Mouse (Mus musculus): ENCODE results near the gene Itgb7.

The Itgb7 gene

DNA sequence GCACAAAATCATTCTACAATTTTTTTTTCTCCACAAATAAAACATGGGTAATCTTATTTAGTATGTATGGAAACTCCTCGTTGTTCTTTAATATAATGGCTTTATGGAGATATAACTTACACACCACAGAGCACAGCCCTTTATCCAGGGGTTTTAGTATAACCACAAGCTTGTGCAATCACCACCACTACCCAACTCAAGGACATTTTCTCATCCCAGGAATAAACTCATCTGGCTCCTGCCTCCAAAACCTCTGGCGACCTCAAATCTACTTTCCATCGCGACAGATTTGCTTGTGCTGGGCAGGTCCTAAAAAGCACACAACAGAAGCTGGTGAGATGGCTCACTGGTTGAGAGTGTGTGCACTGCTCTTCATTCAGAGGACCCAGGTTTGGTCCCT, 38.1 kb downstream of the Itgb7 start:
- DNase-seq (ENCODE audit: low spot score): no peak

DNA sequence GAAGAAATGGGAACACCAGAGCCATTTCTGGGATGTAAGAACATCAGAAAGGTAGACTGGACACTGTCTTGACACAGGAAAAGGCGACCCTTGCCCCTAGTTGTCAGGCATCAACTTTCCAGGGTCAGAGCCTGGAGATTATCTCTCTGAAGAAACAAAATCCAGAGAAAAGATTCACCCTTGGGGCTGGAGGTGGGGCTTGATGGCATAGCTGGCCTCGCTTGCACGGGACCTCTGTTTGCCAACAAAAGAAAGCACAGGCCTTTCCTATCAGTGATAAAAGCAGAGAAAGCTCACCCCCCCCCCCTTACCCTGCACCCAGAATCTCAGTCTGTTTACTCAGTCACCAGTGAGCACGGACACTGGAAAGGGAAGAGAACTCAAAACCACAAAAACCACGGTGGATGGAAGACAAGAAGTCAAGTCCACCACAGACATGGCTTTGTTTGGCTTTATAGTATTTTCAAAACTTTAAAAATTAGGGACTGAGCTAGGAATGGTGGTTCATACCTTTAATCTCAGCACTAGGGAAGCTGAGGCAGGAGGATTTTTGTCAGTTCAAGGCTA, 38.8 kb downstream of the Itgb7 start:
- DNase-seq (ENCODE audit: low spot score): no peak

DNA sequence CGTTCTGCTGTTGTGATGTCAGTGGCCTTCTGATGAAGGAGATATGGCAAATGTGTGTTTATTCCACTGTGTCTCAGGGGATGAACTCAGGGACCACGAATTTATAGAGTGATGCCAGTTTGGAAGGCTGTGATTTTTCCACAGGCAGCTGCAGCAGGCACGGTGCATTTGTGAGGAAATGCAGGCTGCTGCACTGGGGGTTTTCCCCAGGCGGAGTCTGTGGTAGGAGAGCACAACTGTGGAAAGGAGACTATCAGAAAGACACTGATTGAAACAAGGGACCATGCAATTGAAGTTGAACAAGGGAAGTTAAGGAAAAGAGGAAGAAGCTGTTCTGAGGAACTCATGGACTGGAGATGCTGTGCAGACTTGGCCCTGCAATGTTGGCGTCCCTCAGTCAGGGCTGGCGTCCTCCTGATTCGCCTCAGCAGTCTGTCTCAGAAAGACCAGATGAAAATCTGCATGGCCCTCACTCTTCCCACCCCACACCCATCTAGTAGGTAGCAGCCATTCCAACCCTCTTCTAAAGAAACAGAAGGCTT, 39.4 kb downstream of the Itgb7 start:
- no peak for DNase-seq (ENCODE audit: low spot score)

DNA sequence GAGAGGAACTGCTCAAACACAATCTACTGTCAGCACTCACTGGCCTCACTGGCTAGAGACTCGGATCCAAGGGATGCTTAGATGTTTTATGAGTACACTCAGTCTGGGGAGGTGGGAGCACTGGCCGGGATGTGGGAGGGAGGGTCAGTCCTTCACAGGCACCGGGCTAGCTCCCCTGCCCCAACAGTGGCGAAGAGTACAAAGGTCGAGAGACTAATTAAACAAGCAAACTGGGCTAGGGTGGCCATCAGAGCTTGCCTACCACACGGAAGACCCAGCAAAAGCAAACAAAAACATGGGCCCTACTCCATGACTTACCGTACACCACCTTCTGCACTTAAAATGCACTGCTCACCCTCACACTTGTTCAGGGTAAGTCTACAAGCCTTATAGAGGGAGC, 40.0 kb downstream of the Itgb7 start:
- DNase-seq (ENCODE audit: low spot score): no peak

DNA sequence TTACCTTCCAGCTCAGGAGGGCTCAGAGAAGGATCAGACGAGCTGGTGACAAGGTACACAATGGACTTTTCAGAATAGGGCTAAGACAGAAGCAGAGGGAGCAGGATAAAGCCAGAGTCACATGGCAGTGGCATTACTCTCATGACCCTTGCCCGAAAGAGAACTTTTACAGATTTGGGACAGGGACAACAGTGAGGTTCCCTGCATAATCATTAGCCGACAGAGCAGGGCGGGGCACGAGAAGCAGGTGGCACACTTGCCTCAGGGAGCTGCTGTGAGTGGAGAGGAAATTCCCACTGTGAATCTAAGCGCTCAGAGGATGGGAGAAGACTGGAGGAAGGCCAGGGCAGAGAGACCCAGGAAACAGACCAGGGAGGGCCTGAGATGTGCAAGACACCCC, 42.9 kb downstream of the Itgb7 start:
- no peak for DNase-seq (ENCODE audit: low spot score)

DNA sequence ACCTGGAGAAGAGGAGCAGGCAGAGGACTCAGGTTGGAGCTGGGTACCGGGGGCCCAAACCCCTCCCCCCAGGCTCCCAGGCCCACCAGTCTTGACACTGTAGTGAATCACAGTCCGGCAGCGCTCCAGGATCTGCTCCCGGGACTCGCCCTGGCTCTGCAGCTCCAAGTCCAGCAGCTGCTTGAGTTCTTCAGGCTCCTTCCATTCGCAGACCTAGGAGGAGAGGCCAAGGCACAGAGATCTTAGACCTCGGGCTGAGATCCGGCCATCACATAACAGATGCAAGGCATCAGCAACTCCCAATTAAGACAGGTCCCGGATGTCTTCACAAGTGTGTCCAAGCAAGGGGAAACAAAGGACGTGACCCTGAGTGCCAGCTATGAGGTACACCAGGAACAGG, 43.6 kb downstream of the Itgb7 start:
- DNase-seq (ENCODE audit: low spot score): no peak

DNA sequence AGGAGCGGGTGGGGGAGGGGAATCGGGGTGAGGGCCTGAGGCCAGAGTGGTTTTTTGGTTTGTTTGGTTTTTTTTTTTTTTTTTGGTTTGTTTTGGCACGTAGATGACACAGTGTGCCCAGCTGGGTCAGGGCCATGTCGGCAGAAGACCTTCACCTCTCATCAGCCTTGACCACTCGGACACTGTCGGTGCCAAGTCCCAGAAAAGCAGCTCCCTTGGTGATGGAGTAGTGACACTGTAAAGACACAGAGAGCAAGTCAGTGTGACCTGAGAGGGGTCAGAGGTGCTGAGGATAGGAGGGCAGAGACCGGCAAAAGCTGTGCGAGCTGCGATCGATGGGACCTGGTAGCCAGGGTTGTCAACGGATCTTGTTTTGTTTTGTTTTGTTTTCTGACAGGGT, 45.5 kb downstream of the Itgb7 start:
- DNase-seq (ENCODE audit: low spot score): no peak

DNA sequence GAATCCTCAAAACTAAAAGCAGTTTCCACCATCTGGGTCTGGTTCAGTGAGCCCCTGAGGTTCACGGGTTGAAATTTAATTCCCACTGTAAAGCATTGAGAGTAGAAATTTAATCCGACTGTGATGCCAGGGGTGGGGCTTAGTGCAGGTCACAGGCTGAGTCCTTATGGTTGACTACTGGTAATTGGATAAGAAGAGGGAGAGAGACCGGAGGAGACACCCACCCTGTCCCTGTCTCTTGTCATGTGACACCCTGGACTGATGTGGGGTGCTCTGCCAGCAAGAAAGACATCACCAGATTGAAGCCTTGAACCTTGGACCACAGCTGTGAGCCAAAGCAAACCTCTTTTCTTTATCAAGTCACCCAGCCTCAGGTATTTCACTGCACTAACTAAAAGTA, 48.7 kb downstream of the Itgb7 start:
- DNase-seq (ENCODE audit: low spot score): no peak

DNA sequence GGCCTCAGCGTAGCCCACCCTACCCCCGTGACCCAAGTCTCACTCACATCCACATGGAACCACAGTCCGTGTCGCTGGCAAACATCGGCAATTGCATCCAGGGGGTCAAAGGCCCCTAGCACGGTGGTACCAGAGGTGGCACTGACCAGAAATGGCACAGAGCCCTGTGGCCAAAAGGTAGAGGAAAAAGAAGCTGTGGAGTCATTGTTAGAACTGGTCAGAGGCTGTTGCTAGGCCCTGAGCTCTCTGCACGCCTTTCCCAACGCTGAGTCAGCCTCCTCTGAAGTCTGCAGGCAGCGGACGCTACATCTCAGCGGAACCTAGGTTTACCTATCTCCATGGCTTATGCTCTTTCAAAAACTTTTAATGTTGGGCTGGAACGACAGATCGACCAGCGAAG, 51.8 kb downstream of the Itgb7 start:
- DNase-seq (ENCODE audit: low spot score): no peak

DNA sequence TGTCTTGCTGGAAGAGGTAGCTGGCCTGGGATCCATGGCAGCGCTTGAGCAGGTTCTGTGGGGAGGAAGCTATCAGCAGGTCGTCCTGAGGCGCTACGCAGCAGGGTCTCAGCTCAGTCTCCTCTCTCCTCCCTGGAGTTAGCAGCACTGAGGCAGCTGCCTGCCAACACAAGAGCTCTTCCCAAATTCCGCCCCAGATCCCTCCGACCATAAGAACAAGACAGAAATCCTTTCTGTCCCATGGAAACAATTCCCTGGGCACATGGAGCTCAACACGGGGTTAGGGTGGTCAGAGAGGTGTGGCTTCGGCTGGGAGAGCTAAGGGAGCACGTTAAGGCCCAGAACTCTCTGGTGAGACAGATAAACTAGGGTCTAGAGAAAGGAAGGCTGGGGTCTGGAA, 52.6 kb downstream of the Itgb7 start:
- DNase-seq (ENCODE audit: low spot score): no peak

DNA sequence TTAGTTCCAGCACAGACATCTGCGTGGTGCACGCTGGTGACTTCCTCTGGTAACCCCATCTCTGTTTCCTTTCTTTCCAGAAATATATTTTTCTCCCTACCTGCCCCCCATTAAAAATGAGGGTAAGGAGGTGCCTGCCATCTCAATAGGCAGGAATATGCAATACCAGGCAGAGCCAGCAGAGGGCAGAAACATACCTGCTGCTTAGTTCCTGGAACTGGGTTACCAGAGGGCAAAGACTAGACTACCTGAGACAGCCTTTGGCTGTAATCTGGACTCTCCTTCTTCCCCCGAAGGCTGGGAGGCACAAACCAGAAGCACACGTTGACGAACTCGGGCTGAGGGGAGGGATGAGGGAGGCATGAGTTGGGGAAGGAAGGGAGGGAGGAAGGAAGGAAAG, 53.5 kb downstream of the Itgb7 start:
- peak; percentile 88 for DNase-seq (ENCODE audit: low spot score)

DNA sequence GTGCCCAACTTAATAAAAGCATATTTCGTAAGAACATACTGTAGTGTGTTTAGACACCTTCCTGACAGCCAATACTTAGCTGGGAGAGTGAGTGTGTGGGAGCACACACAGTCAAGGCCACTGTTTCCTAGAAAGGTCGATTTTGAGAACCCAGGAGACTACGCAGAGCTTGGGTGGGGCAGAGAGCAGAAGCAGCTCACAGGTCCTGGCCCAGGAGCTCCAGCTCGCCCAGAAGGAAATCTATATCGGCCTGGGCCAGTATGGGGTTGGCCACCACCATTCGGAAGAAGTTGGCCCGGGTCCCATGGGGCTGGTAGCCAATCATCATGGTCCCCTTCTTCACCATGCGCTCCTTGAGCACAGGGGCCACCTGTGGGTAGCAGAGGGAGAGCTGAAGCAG, 54.3 kb downstream of the Itgb7 start:
- DNase-seq (ENCODE audit: low spot score): no peak

DNA sequence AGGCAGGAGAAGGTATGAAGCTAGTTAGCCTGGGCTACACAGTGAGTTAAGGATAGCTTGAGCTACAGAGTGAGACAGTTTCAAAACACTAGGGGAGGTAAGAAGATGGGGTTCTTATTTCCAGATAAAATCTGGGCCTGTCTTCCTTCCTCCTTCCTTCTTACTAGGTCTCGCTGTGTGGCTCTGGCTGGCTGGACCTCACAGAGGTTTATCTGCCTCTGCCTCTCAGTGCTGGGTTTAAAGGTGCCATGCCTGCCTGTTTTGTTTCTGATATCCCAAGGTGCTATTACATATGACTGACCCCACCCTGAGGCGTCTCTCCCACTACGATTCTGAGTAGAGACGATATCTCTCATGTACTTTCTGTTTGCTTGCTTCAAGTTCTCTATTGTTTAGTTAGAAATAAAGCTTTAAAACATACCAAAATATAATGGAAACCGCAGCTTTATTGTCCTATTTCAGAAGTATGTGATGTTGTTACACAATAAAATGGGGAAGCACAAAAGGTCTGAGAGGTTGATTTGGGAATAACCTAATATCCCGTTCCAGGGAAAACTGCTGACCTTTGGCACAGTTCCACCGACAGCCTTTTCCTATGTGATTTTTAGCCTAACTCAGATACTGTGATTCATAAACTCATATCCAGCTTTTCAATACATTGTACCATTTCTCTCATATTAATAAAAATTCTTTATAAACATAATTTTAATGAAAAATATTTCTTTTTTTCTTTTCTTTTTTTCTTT, 55.0 kb downstream of the Itgb7 start:
- no peak for DNase-seq (ENCODE audit: low spot score)

DNA sequence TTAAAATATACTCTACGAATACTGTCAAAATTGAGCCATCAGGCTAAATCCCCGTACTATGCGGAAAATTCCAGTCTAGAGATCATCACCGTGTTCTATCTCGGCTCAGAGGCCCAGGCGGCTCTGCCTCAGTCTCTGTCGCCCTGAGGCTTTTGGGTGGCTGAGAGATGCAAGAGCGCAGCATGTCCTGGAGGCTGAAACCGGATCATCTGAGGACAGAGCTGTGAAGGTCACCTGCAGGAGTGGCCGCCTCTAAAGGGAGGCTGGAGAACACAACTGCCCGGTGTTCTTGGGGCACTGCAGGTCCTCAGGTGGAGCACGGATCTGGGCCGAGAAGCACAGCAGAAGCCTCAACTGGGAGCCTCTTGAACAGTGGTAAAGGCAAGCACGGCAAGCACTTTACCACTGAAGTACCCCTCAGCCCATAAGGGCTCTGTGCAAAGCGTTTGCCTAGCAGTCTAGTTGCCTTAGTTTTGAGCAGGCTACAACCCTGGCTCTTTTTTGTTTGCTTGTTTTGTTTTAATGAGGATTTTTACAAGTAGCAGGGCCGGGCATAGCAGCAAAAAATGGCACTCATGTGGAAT, 55.9 kb downstream of the Itgb7 start:
- DNase-seq (ENCODE audit: low spot score): no peak

DNA sequence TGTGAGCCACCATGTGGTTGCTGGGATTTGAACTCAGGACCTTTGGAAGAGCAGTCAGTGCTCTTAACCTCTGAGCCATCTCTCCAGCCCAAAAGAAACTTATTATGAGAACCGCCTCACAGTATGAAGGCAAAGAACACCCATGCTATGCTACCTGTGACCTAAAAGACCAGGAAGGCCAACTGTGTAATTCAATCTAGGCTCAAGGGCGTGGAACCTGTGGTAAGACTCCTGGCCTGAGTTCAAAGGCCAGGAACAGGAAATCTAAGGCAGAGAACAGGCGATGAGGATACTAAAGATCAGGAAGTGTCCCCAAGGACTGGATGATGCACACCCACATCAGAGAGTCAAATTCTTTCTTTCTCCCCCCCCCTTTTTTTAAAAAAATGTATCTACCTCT, 58.2 kb downstream of the Itgb7 start:
- DNase-seq (ENCODE audit: low spot score): no peak

DNA sequence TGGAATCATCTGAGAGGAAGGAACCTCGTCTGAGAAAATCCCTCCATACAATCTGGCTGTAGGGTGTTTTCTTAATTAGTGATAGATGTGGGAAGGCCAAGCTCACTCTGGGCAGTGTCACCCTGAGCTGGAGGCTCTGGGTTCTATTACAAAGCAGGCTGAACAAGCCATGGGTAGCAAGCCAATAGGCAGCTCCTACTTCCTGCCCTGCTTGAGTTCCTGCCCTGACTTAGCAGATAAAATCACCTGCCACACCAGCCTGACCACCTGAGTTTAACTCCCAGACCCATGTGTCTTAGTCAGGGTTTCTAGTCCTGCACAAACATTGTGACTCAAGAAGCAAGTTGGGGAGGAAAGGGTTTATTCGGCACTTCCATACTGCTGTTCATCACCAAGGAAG, 62.7 kb downstream of the Itgb7 start:
- no peak for DNase-seq (ENCODE audit: low spot score)

DNA sequence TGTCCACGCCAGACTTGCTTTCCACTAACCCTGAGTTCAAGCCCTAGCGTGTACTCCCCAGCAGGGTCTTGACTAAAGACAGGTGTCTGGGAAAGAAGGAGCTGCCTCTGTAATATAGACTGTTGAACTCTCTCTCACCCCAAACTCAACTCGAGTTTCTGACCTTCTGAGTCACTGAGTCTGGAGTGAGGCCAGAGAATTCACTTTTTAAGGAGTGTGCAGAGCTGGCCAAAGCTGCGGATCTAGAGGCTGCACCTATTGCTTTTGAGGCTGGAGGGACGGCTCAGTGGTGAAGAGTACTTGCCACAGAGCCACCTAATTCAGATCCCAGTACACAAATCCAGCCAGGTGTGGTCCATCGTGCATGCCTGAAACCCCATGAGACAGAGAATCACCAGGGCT, 64.1 kb downstream of the Itgb7 start:
- no peak for DNase-seq (ENCODE audit: low spot score)
